Mouse (Mus musculus) megakaryocyte-erythroid progenitor cell, adult 5-6 weeks (primary cell): ENCODE results near the gene 4933434E20Rik. TPM values are rescaled to one million over a fixed set of nuclear protein-coding genes. Genes with fewer than 3 reads are reported as not detected.

Source experiments
- total RNA-seq, 2 experiments: library from RNA; stranded (forward) in 1 of 2; stranded (reverse) in 1 of 2; fragments of 200-1000, 215-1000 nt in 1 of 2; fragments of >200 nt in 1 of 2; fragmentation: Nextera tagmentation in 1 of 2; gene quantifications; 2 replicates each; pipeline ENCODE4 v1.2.3; 2014 to 2017

Gene 4933434E20Rik
- total RNA-seq, 2 experiments from 2014 or later = 42.7 to 67.7 TPM

Other genes with a start within 250 kb of the 4933434E20Rik start
- not detected in 2 replicates for gene She, start 220.3 kb upstream of the 4933434E20Rik start, total RNA-seq (2014; fragmentation: Nextera tagmentation)
- gene She, start 220.3 kb upstream of the 4933434E20Rik start, total RNA-seq (2017) = not detected in 2 replicates
- gene Il6ra, start 138.4 kb upstream of the 4933434E20Rik start, total RNA-seq (2014; fragmentation: Nextera tagmentation) = 0.27 TPM in 1 of 2 replicates, not detected in the other
- 0.80 TPM in 2 replicates for gene Il6ra, start 138.4 kb upstream of the 4933434E20Rik start, total RNA-seq (2017)
- 4.6 and 9.4 TPM in 2 replicates for gene Atp8b2, start 88.1 kb upstream of the 4933434E20Rik start, total RNA-seq (2014; fragmentation: Nextera tagmentation)
- 7.8 and 12.8 TPM in 2 replicates for gene Atp8b2, start 88.1 kb upstream of the 4933434E20Rik start, total RNA-seq (2017)
- 162 and 225 TPM in 2 replicates for gene Hax1, start 52.9 kb upstream of the 4933434E20Rik start, total RNA-seq (2014; fragmentation: Nextera tagmentation)
- gene Hax1, start 52.9 kb upstream of the 4933434E20Rik start, total RNA-seq (2017) = 72.2 and 78.6 TPM in 2 replicates
- gene Ubap2l, start 992 bp downstream of the 4933434E20Rik start, total RNA-seq (2014; fragmentation: Nextera tagmentation) = 319 and 326 TPM in 2 replicates
- gene Ubap2l, start 992 bp downstream of the 4933434E20Rik start, total RNA-seq (2017) = 151 and 159 TPM in 2 replicates
- gene Tpm3, start 21.0 kb downstream of the 4933434E20Rik start, total RNA-seq (2014; fragmentation: Nextera tagmentation) = 192 and 222 TPM in 2 replicates
- 375 and 390 TPM in 2 replicates for gene Tpm3, start 21.0 kb downstream of the 4933434E20Rik start, total RNA-seq (2017)
- 0.05 TPM in 1 of 2 replicates, not detected in the other for gene Nup210l, start 52.5 kb downstream of the 4933434E20Rik start, total RNA-seq (2014; fragmentation: Nextera tagmentation)
- gene Nup210l, start 52.5 kb downstream of the 4933434E20Rik start, total RNA-seq (2017) = not detected in 2 replicates
- 6,200 and 6,584 TPM in 2 replicates for gene Rps27, start 162.0 kb downstream of the 4933434E20Rik start, total RNA-seq (2014; fragmentation: Nextera tagmentation)
- gene Rps27, start 162.0 kb downstream of the 4933434E20Rik start, total RNA-seq (2017) = 4,833 and 5,025 TPM in 2 replicates
- gene Rab13, start 162.1 kb downstream of the 4933434E20Rik start, total RNA-seq (2014; fragmentation: Nextera tagmentation) = 4.0 TPM in 1 of 2 replicates, not detected in the other
- 0.38 and 0.72 TPM in 2 replicates for gene Rab13, start 162.1 kb downstream of the 4933434E20Rik start, total RNA-seq (2017)
- gene Jtb, start 180.0 kb downstream of the 4933434E20Rik start, total RNA-seq (2014; fragmentation: Nextera tagmentation) = 72.0 and 95.1 TPM in 2 replicates
- 38.3 and 48.5 TPM in 2 replicates for gene Jtb, start 180.0 kb downstream of the 4933434E20Rik start, total RNA-seq (2017)
- gene Creb3l4, start 191.9 kb downstream of the 4933434E20Rik start, total RNA-seq (2014; fragmentation: Nextera tagmentation) = not detected in 2 replicates
- gene Creb3l4, start 191.9 kb downstream of the 4933434E20Rik start, total RNA-seq (2017) = not detected in 2 replicates
- 21.9 and 23.2 TPM in 2 replicates for gene Slc39a1, start 196.5 kb downstream of the 4933434E20Rik start, total RNA-seq (2014; fragmentation: Nextera tagmentation)
- gene Slc39a1, start 196.5 kb downstream of the 4933434E20Rik start, total RNA-seq (2017) = 27.2 and 36.8 TPM in 2 replicates
- gene Crtc2, start 202.5 kb downstream of the 4933434E20Rik start, total RNA-seq (2014; fragmentation: Nextera tagmentation) = 33.0 and 45.4 TPM in 2 replicates
- 5.6 and 10.8 TPM in 2 replicates for gene Crtc2, start 202.5 kb downstream of the 4933434E20Rik start, total RNA-seq (2017)
- gene Dennd4b, start 213.5 kb downstream of the 4933434E20Rik start, total RNA-seq (2014; fragmentation: Nextera tagmentation) = 32.4 and 33.3 TPM in 2 replicates
- gene Dennd4b, start 213.5 kb downstream of the 4933434E20Rik start, total RNA-seq (2017) = 7.0 and 21.5 TPM in 2 replicates
- gene Gatad2b, start 241.5 kb downstream of the 4933434E20Rik start, total RNA-seq (2014; fragmentation: Nextera tagmentation) = 65.5 and 68.0 TPM in 2 replicates
- gene Gatad2b, start 241.5 kb downstream of the 4933434E20Rik start, total RNA-seq (2017) = 23.8 and 28.5 TPM in 2 replicates